Mouse (Mus musculus) lung, adult 2 months (tissue): ENCODE measurements around the gene Ppp2r2d.

Experiments used
- CTCF ChIP-seq: fragments of 200-500 bp; IDR thresholded peaks from 2 replicates; pipeline ENCODE4 v1.5.1; 2011; ENCODE audit warnings: mild to moderate bottlenecking, low read length, control low read depth; ENCODE audit not compliant: insufficient read depth
- POLR2A ChIP-seq: fragments of 200-500 bp; IDR thresholded peaks from 2 replicates; pipeline ENCODE4 v1.6.1; 2011; ENCODE audit warnings: low read depth, mild to moderate bottlenecking, control low read depth, low read length, borderline replicate concordance; ENCODE audit errors: extremely low read depth

DNA sequence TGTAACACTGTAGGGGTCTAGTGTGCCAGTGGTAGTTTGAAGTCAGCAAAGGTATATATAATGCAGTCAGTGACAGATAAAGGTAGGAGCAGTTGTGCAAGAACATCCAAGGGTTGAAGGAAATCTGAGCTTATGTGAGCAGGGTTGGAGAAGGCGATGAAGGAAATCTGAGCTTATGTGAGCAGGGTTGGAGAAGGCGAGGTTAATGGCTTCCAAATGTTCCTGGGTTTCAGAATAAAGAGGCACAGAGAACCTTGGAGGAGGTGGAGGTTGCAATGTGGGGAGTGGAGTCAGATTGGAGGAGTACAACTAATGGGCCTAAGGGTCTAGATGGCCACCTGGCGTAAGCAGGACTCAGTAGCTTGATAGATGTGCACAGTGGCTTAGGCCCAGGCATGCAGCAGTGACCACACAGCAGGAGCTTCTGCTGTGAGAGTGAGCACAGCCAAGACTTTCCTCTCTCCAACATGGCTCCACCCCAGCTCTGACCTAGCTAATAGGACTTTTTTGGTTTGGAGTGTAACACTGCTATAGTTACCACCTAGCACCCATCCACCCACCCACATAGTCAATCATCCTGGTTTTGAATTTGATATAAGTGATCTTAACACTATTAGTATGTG, 18.2 kb downstream of the Ppp2r2d start:
- TF ChIP-seq CTCF (no peak), POLR2A (no peak)
